Mouse (Mus musculus): ENCODE measurements around the gene Auts2.

Auts2 gene

GRCm38 (mm10) chr5:131538311-131538915, 1004.7 kb downstream of the Auts2 start:
- DNase-seq, result peak; percentile 77

DNA sequence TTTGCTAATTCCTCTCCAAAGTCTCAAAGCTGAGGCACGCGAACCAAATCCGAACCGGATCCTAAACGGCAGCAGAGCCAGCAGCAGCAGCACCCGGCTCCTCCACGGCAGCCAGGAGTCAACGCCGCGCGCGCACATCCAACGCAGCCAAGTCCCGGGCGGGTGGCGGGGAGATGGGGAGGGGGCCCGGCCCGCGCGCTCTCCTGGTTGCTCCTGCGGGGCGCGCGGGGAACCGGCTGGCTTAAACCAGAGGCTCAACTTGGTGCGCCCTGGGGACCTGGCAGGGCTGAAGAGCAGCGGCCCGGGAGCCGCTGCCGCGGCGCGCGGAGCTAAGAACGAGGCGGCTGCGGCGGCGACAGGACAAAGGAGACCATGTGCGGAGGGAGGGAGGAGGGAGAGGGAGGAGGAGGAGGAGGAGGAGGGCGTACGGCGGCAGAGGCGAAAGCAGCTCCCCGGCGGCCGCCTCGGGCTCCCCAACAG, 1005.3 kb downstream of the Auts2 start:
- DNase-seq, result peak; percentile 54

DNA sequence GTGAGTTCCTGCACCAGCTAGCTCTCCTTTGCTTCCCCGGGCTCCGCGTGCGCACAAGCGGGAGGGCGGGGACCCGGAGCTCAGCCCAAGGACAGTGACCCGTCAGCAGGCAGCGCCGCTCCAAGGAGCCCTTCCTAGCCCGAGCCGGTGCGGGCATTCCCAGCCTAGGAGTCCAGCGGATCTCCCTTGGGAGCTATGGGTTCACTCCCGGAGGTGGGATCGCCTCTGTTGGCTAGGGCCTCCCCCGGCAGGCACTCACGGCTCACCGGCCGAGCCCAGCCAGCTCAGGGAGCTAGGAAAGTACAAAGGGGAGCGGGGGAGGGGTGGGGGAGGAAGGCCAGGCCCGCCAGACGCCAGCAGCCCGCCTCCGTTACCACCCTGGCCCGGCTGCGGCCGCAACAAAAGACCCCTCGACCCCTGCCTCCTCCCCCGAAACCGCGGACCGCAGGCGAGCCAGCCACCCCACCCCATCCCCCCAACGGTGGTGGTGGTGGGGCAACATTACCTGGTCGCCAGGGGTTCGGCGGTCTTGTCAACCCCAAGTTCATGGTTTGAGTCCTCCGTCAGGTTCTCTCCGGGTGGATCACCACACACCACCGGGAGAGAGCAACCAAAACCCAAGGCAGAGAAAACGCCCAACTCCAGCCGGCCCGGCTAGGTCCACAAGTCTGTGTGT, 1005.9 kb downstream of the Auts2 start:
- peak; percentile 68 for DNase-seq

- DNase-seq, result no peak
Observed at GRCm38 (mm10) chr5:131535752-131536151, 1007.4 kb downstream of the Auts2 start.

DNA sequence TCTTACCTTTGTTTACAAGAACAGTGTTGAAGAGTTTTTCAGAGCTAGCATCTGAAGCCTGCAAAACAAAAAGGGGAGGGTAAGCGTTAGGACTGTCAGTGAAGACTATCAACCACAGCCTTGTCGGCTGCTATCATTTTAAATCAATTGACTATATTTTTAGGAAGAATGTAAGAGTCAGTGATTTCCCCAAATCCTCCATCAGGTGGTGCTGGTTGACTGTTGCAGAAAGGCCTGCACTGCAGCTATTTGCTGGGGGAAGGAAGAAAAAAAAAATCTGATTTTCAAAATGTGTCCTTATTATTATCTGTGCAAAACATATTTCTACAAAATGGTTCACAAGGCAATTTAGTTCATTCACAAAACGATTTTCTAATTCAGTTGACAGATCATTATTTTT, 1009.3 kb downstream of the Auts2 start:
- peak; percentile 34 for DNase-seq

DNA sequence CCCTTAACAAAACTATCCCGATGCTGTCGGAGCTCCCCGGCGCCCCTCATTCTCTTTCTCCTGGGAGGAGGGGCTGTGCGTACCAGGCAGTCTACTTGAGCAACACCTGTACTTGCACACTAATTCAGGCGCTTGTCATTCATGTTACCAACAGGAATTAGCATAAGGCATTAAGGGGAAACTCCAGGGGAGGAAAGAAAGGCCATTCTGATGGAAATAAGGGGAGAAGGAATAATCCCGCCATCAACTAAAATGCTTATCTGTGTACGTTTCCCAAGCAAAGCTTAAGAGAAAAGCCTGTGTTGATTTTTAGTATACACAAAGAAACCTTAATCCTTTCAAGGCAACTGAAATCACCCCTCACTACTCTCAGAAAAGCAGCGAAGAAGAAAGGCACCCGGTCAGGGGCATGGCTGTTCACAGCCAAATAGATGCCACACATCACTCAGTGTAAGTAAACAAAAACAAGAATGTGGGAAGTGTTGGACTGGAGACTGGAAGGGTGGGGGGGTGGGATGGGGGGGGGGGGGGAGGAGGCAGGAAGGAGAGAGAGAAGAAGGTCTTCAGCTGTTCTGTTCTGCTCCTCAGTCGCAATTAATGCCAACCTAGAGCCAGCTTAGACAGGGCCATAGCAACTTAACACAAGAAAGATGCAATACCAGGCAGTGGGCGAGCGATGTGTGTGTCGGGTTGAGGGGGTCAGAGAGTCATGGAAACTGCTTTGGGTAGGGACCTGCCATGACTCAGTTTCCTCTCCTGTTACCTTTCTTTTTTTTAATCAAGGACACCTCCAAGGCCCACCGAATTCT, 1011.2 kb downstream of the Auts2 start:
- no peak for DNase-seq

DNA sequence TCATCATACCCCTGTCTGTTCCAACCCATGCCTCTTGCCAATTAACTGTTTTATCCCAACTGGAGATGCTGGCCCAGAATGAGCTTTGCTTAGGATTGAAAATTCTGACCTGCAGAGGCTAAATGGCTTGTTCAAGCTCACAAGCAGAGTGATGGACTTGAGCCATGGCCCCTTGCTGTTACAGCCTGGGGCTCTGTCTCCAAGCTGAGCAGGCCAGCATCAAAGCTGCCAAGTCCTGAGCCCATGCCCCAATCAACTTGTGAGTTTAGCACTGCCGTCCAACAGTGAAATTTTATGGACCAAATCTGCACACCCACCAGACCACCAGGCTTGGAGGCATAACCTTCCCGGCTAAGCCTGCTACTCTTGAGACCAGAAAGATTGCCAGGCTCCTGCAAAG, 1012.3 kb downstream of the Auts2 start:
- no peak for DNase-seq

- DNase-seq, result no peak
Observed at GRCm38 (mm10) chr5:131526666-131527065, 1016.5 kb downstream of the Auts2 start.

DNA sequence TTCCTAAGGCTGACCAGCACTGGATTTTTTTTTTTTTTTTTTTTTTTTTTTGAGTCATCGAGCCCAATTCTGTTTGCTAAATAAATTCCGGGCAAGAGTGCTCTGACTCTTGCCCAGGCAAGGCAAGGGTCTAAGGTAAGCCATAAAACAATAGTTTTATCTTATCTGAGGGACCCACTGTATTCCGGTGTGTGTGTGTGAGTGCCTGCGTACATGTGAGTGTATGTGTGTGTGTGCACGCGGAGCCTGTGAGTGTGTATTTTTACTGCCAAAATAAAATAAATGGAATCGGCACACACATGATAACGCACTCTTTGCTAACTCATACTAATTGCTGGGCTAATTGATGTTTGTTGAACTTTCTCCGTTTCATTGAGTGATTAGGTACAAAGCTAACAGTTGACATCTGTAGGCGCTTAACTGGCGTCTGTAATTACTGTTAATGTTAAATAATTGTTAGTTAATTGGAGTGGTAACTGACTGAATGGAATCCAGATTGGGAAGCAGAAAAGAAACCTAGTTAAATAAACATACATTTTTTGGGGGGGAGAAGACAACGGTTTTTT, 1018.2 kb downstream of the Auts2 start:
- DNase-seq, result no peak

DNA sequence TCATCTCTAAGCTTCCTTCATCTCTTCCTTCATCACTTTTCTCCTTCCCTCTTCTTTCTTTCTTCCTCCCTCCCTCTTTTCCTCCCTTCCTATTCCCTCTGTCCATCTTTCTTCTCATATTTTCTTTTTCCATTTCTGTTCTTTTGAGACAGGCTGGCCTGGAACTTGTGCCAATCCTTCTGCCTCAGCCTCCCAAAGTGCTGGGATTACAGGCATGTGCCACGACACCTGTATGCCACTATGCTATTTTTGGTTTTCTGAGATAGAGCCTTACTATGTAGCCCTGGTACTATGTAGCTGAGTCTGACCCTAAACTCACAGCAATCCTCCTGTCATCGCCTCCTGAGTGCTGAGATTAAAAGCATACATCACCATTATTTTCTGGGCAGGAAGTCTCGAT, 1023.6 kb downstream of the Auts2 start:
- no peak for DNase-seq

DNA sequence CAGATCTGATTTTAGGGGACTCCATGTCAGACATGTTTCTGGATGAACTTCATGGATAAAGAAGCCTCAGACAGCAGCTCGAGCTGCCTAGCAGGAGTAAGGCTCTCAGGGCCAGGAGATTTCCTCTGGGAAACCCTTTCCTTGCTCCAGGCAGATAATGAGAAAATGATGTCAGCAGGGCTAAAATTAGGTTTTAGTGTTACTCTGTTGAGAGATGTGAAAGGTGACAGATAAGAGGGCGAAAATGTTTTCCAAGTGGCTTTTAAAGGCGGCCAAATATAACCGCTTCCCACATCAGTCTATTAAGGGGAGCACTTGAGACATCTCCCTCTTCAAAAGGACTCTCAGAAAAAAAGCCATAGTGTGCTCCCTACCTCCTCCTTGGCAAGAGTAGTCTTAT, 1025.5 kb downstream of the Auts2 start:
- DNase-seq, result no peak

DNA sequence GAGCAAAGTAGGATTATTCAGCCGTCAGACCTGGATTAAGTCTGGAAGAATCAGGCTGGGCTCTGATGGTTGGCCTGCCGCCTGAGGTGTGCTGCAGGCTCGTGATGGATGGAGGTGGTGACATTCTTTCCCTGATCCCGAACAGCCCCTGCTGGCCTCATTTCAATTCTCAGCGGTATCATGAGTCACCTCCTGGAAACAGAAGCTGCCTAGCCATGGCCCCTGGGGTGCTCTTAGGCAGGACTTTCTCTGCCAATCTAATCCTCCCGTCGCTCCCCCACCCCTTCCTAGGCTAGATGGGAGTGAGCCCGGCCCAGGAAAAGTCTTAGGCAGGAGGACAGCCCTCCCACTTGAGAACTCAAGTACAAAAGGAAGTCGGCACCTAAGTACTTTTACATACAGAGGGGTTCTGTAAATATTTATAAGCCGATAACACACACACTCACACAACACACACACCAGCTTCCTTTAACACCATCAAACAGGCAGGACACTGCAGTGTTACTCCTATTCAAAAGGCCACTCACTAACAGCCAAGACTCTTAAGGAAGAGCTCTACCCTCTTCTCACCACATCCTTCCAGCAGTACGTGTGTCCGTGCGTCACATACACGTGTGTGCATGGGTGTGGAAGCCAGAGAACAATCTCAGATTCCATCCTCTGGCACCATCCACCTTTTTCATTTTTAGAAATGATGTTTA, 1027.3 kb downstream of the Auts2 start:
- no peak for DNase-seq

- no peak for DNase-seq
Observed at GRCm38 (mm10) chr5:131513753-131514152, 1029.4 kb downstream of the Auts2 start.

DNA sequence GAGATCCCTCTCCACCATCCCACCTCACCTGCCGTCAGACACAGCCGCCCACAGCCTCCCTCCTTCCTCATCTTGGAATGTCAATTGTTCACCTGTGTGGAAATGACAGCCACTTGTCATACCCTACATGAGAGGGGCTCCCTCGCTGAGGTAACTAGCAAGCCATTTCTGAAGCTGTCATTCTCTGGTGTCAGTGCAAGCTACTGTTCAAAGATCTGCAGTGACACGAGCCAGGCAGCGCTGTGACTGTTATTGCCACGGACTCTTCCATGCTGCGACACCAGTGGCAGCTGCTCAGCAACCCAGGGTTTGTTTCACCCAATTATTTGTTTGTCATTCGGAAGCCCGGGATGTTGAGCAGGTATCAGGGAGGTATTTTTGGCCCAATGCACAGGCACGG, 1030.5 kb downstream of the Auts2 start:
- no peak for DNase-seq

GRCm38 (mm10) chr5:131510659-131511058, 1032.5 kb downstream of the Auts2 start:
- DNase-seq, result no peak

GRCm38 (mm10) chr5:131509315-131509714, 1033.8 kb downstream of the Auts2 start:
- DNase-seq, result no peak

DNA sequence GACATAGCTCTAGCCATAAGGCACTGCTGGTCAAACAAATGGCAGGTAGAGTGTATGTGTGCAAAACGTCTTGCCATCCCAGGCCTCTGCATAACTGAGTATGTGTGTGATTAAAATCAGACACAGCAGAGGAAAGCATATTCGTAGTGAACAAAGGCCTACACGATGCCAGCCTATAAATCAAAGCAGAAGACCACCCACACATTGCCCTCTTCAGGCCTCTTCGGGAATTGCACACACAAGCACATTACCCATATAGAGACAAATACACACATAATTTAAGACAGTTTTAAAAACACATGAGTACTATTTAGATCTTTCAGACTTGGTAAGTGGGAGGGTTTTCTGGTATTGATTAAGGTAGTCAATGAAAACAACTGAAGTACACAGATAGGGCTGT, 1044.3 kb downstream of the Auts2 start:
- no peak for DNase-seq

DNA sequence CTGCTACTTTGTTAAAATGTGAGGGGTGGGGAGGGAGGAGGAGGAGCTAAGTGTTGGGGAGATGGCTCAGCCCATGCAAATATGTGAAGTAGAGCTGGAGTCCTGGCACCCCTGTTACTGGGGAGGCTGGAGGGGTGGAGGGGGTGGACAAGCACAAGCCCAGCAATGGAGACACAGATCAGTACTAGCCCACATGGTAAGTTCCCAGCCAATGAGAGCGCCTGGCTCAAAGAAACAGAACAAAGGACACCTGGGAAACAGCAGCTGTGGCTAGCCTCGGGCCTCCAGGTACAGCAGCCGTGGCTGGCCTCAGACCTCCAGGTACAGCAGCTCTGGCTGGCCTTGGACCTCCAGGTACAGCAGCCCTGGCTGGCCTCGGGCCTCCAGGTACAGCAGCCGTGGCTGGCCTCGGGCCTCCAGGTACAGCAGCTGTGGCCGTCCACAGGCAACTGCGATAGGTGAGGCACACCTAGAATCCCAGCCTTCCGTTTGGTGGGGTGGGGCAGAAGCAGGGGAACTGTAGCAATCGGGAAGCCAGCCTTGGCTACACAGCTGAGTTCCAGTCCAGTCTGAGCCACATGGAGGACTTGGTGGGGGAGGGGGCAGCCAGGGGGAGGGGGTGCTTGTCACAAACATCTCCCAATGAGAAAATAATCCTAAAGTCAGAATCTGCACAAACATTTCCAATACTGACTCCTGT, 1046.5 kb downstream of the Auts2 start:
- DNase-seq, result no peak

DNA sequence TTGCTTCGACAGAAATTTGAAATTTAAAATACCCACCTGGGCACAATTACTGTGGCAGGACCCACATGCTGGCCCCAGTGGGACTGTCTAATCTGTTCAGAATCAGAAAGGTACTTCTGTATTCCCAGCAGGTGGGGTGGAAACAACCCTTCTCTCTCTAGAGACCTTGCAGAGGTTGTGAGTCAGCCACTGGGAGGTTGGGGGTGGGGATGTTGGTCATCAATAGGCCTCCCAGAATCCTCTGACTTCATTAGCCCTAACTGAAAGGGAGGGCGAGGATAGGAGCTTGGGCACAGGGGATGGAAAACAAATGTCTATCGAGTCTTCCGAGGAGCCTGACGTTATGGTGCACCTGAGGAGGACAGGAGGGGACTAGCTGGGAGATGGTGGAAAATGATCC, 1048.6 kb downstream of the Auts2 start:
- DNase-seq, result no peak

- DNase-seq, result no peak
Observed at GRCm38 (mm10) chr5:131492535-131492934, 1050.6 kb downstream of the Auts2 start.

- DNase-seq, result no peak
Observed at GRCm38 (mm10) chr5:131491843-131492242, 1051.3 kb downstream of the Auts2 start.

DNA sequence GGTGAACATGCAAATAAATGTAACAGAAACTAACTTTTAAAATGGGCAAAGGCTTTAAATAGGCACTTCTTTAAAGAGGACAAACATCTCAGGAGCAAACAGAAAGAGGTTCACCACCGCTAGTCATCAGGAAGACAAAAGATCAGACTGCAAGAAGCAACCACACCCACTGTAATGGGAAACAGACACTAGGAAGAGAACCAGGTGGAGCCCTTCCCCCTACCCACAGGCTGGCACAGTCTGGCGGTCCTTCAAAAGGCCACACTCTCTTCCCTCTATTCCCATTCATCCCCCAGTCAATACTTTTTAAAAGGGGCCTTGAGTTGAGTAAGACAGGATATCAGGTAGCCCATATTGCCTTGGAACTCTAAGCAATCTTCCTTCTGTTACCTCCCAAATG, 1052.3 kb downstream of the Auts2 start:
- no peak for DNase-seq
